Mouse (Mus musculus): ENCODE measurements around the gene Carmil3.
A peak's percentile ranks its signal among the peaks of the same experiment; 100 is the strongest.

Carmil3 gene

DNA sequence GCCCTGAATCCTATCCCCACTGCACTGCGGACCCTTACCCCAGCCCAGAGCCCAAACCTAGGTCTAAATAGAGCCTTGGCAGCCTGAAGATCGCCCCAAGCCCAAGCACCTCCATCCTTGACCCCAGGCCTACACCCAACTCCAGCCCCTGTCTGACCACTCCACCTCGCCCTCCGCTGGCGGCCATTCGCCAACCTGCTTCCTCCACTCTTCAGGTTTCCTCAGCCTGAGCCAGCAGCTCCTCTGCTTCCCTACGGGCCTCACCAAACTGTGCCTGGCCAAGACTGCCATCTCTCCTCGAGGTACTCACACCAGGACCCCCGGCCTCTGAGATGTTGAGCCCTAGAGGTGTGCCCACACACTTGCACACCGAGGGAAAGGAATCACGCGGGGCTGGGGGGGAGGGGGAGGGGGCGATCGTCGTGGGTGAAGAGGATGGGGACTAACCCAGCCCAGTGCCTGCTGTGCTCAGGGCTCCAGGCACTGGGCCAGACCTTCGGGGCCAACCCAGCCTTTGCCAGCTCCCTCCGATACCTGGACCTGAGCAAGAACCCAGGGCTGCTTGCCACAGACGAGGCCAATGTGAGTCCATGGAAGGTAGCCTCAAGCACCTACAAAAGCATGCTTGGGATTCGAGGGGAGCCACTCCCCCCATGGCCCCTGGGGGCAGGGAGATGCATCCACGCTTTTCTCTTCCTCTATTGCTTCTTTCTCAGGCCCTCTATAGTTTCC, 5.2 kb downstream of the Carmil3 start:
- DNase-seq (ENCODE audit: low spot score): no peak

DNA sequence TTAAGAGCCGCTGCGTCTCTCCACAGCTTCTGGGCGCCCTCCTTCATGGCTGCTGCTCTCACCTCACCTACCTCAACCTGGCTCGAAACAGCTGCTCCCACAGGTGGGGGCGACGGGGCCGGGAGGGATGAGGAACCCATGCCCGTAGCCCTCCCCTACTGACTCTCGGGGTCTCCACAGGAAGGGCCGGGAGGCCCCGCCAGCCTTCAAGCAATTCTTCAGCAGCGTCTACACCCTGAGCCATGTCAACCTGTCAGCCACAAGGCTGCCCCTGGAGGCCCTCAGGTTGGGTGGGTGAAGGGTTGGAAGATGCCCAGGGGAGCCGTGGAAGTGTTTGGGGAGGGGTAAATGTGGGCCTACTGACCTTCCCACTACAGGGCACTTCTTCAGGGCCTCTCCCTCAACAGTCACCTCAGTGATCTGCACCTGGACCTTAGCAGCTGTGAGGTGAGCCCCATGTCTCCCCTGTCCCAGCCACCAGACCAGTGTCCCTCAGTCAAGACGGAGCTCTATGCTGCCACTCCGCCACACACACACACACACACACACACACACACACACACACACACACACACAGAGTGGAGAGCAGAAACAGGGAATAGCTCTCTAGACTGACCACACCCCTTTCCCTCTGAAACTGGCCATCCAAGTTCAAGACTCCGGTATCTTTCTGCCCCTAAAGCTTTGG, 6.5 kb downstream of the Carmil3 start:
- no peak for DNase-seq (ENCODE audit: low spot score)

DNA sequence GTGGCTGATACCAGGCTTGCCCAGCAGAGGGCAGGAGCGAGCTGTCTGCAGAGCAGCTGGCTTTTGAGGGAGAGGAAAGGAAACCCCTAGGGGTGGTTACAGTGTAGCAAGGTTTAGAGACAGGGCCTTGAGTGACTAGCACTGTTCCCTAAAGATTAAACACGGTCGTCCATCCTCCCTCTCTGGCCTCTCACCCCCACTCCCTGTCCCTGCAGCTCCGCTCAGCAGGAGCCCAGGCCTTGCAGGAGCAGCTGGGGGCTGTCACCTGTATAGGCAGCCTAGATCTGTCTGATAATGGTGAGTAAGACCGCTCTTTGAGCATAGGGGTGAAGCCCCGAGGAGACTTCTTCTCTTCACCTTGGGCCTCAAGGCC, 7.0 kb downstream of the Carmil3 start:
- peak; percentile 68 for DNase-seq (ENCODE audit: low spot score)

- no peak for DNase-seq (ENCODE audit: low spot score)
Measured at GRCm38 (mm10) chr14:55505612-55506011, 15.2 kb downstream of the Carmil3 start.

GRCm38 (mm10) chr14:55507801-55508200, 17.4 kb downstream of the Carmil3 start:
- no peak for DNase-seq (ENCODE audit: low spot score)

GRCm38 (mm10) chr14:55509540-55509939, 19.1 kb downstream of the Carmil3 start:
- no peak for DNase-seq (ENCODE audit: low spot score)

DNA sequence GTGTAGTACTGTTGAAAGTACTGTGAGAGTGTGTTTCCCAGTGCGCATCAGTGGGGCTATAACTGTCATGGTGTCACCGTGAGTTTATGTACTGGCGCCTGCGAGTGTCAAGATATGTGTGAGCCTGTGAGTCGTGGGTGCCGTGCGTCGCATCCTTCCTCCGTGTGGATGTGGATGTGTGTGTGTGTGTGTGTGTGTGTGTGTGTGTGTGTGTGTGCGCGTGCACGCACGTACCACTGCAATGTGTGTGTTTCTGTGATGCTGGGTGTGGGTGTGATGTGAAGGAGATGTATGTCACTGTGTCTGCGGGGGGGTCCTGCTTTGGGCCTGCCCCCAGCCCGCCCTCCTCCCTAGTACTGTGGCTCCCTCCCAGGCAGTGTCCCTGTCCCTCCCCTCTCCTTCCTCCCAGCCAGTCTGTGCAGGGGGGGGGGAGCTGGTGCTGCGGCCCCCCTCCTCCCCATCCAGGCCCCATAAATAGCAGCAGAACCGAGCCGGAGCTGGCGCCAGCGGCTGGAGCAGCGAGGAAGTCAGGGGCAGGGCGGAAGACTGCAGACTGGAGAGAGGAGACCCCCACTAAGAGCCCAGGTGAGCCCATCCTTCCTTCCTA, 19.8 kb downstream of the Carmil3 start, which contains the start of gene Cpne6:
TSS of gene Cpne6 (plus strand) at position 321 of the 607 bp plus-strand sequence.
- DNase-seq (ENCODE audit: low spot score): no peak

DNA sequence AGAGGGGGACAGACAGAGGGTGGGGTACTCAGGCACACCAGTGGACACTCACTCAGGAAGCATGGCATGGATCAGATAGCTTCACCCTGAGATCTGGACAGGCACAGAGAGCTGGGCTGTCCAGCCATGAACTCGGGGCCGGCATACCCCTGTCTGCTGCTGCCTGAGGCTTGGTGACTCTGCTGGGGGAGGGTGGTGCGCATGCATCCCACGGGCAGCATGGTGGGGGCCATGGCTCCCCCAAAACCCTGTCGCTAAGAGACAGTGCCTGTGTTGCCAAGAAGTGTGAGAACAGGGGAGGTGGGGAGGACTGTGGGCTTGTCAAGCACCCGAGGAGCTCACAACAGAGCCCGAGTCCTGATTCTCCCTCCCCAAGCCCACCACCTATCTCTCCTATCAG, 20.6 kb downstream of the Carmil3 start:
- no peak for DNase-seq (ENCODE audit: low spot score)

DNA sequence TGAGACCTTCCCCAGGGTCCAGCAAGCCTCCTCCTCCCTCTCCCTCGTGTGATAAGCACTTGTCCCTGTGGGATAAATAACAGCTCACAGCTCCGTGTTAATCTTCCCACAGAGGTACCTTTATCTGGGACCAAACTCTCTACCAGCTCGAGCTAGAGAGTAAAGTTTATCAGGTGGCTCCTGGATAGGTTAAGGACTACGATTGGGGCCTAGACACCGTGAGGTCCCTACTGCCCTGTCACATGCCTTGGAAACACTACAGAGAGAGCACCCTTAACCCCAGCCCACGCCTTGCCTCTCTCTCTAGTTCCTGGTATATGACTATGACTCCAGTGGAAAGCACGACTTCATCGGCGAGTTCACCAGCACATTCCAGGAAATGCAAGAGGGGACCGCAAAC, 23.5 kb downstream of the Carmil3 start:
- no peak for DNase-seq (ENCODE audit: low spot score)

DNA sequence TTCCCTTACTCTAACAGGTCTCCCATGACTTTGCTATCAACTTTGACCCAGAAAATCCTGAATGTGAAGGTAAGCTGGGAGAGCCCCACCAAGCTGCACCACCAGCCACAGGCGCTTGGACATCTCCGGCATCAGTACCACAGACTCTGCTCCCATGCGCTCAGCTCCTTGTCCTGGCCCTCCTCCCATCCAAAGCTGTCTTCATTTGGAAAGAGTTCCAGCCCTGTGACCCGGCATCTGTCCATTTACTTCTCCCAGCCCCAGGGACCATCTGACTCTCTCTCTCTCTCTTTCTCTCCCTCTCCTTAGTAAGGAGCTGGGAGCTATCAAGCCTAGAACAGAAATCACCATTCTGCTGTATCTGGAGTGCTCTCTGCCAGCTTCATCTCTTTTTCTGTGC, 25.4 kb downstream of the Carmil3 start:
- no peak for DNase-seq (ENCODE audit: low spot score)

DNA sequence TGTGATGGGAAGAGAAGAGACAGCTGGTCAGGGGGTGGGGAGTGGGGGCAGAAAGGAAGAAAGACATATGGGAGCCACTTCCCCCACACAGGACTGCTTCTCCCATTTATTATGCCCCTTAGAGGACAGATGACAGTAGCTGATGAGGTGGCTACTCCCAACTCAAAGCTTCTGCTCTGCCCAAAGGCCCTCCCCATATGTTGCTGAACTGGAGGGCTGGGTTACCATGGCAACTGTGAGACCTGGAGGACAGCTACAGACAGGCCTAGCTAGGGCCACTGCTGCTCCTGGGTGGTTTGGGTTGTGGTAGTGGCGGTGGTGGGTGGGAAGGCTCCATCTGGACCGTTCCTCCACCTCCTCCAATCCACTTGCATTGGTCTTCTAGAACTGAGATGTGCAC, 28.4 kb downstream of the Carmil3 start:
- no peak for DNase-seq (ENCODE audit: low spot score)

DNA sequence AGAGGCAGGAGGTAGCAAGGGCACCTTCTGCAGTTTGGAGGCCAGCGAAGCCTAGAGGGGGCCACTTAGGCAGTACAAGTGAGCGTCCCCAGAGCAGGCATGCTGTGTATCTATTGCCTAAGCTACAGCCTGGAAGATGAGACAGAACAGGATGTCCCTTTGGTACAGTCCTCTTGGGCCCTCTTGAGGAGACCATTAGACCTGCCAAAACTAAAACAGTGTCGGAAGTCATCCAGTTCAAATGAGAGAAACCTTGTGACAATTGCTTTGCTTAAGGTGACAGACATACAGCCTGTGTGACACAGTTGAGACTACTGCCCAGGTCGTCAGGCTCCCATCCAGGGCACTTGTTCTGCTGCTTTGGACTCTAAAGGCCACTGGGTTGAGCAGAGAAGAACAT, 29.2 kb downstream of the Carmil3 start:
- DNase-seq (ENCODE audit: low spot score): no peak

DNA sequence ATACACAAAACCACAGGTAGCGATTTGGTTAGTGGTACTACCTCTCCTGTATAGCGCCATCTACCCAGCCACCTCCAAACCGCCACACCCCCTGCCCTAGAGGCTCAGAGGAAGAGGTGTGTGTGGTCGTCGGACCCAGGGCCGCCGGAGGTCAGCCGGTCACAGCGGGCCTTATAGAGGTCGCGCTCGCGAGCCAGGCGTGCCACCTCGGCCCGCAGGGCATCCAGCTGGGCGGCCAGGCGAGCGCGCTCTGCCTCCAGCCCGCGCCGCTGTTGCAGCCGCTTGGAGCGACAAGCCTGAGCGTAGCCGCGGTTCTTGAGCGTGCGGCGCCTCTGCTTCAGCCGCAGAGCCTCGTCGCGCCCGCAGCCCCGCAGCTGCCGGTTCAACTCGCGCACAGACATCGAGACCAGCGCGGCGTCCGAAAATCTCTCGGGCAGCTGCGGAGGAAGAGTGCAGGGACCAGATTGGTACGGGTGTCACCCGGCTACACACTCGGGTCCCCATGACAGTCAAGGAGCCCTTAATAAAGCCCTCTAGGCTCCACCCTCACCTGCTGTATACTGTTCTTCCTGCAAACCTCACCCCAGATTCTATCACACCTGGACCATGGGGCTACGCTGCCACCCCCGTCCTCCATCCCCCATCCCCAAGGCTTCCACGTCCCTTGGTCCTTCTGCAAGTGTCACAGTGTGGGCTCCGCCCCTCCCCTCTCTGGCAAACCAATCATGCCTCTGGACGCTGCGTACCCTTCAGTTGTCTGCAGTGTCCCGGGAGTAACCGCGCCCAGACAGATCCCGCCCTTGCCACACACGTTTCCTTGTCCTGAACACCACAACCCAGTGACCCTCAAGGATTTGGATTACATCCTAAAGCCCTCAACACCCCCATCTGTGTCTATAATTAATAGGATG, 30.3 kb downstream of the Carmil3 start:
- peak; percentile 17 for DNase-seq (ENCODE audit: low spot score)

DNA sequence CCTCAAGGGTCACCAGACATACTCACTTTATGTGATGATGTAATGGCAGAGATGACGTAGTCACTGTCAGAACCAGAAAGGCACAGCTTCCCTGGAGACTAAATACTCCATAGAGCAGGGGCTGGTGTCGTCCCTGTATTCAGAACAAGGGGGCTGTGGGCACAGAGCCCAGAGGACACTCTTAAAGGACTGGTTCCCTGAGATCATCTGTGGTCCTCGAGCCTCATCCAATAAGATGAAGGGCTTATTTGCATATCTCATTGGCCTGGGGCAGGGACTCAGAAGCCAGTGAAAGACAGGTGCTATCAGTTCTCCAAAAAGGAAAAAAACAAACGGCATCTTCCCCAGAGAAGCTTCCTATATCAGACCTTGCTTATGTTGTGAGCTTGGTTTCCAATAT, 33.6 kb downstream of the Carmil3 start:
- DNase-seq (ENCODE audit: low spot score): no peak

- no peak for DNase-seq (ENCODE audit: low spot score)
Measured at GRCm38 (mm10) chr14:55524785-55525184, 34.3 kb downstream of the Carmil3 start, which contains the start of gene Nrl. TSS of gene Nrl (minus strand) at chr14:55524981.

DNA sequence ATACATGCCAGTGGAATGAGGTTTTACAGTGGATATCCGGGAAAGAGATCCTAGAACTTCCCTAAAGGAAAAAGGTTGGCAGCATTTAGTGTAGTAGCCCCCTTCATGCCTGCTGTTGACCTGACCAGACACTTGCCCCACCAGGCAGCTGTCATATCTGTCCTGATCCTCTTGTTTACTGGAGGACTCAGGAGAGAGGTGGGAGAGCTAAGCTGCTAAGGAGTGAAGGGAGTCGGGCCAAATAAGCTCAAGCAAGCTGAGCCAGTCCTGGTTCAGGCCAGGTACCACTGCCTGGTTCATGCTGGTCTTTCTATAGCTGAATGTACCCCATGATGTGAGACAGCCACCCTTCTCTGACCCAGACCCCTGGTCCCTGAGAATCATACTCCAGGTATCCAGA, 36.2 kb downstream of the Carmil3 start:
- no peak for DNase-seq (ENCODE audit: low spot score)

- peak; percentile 7 for DNase-seq (ENCODE audit: low spot score)
Measured at GRCm38 (mm10) chr14:55527940-55528339, 37.5 kb downstream of the Carmil3 start.

- no peak for DNase-seq (ENCODE audit: low spot score)
Measured at GRCm38 (mm10) chr14:55536116-55536745, 45.8 kb downstream of the Carmil3 start.

DNA sequence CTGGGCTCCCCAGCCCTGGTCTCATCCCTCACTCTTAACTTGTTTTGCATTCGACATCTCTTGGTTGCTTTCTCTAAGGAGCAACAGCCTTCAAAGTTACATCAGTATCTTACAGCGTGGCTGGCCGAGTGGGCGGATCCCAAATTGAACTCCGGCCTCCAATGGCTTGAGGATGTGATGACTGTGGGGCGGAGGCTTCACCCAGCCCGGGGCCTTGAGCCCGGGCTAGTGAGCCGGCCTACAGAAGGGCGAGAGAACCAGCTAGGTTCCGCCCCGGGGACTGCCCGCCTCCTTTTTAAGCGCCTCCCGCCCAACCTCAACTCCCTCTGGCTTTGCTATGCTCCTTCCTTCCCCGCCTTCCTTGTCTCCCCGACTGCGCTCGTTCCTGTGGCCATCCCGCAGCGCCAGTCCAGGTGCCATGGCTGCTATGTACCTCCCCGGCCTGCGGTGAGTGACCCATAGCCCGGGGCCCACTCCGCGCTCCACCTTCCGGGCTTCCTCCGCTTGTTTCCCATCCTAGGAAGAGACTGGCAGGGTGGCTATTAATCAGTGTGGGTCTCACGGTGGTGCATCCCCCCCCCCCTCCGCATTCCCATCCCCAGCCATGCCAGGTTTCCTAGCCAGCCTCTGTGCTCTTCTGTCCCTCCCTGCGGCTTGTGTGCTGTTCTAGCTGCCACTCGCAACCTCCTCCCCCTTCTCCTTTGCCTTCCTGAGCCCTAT, 49.8 kb downstream of the Carmil3 start, which contains the start of gene Pck2:
TSS of gene Pck2 (plus strand) at position 200 of the 720 bp plus-strand sequence.
- DNase-seq (ENCODE audit: low spot score): peak; percentile 85

DNA sequence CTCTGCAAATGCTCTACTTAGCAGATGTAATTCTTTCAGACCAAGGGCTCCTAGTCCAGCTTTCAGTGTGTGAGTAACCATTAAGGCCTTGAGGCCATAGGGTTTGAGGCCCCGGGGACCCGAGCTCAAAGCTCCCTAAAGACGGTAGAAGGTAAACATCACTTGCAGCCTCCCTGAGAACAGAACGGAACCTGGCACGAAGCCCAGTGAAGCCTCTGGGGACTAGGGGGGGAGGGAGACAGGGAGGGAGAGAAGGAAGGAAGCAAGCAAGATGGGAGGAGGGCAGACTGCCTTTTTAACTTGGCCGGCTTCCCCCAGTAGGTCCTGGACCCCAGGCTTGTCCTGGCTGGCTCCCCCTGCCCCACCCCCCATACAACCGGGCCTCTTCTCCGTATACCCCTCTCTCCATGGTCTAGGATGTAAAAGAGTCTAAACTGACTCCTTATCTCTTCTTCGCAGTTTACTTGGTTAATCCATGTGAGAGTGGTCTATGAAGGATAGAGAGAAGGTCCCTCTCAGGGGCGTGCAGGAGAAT, 50.4 kb downstream of the Carmil3 start:
- DNase-seq (ENCODE audit: low spot score): peak; percentile 57

DNA sequence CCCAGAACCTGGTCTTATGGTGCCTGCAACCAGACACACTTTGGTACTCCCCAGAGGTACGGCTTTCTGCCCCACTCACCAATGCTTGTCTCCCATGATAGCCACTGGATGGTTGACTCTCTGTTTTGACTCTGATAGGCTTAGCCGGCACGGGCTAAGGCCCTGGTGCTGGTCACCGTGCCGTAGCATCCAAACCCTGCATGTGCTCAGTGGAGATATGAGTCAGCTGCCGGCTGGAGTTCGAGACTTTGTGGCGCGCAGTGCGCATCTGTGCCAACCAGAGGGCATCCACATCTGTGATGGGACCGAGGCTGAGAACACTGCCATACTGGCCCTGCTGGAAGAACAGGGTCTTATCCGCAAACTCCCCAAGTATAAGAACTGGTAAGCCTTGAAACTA, 51.8 kb downstream of the Carmil3 start:
- DNase-seq (ENCODE audit: low spot score): no peak
